In the genomic region with DNA sequence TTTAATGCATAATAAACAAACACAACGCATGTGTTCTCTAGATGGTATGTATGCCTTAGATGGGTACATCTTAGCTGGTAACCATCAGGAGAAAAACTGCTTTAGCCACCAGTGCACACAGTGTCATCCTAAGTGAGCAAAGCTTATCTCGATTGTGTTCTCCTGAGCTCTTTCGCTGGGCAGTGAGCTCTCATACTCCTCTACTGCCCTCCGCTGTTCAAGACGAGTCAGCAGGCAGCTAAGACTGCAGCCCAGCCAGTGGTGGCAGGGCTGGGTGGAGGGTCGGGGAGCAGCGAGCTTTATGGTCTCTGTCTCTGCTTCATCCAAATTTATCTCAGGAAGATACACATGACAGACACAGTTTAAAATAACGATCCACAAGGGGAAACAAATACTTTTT, we compare ENCODE assay signal across 8 mouse cellular contexts.
A peak's percentile ranks its signal among the peaks of the same experiment; 100 is the strongest.
DNase-seq lines count a peak whose midpoint lies in the region; ATAC-seq and TF ChIP-seq lines count a peak whose summit lies in the region.

No protein-coding gene starts in this region.

- DNase-seq in adrenal gland, adult 2 months = peak; percentile 23
- no peak for DNase-seq in adrenal gland, adult 8-10 months
- peak; percentile 27 for DNase-seq in kidney, adult 18-20 months
- DNase-seq in A20 (ENCODE audit: low read depth, low spot score) = peak; percentile 31
- peak; percentile 38 to 49 for DNase-seq in lung, postnatal 4 days
- no peak for DNase-seq in B cell, adult 2 months

- no peak overlapping the region for H3K9ac ChIP-seq in kidney, embryonic 14.5 days (ENCODE audit: low read depth, low read length)

- TF ChIP-seq CTCF in embryonic fibroblast, embryonic 13.5 days (IDR thresholded peaks at IDR 0.05; ENCODE audit: borderline replicate concordance, insufficient read depth, low read length) = peak; percentile 85

- no peaks in the 10 kb centered on the region for H3K9me3 ChIP-seq in kidney, embryonic 14.5 days (ENCODE audit: control insufficient read depth, low read length)

- no peak for TF ChIP-seq POLR2A in embryonic fibroblast, embryonic 13.5 days (IDR thresholded peaks at IDR 0.05; ENCODE audit: low read depth, low read length)

- no peaks in the 10 kb centered on the region for H3K27me3 ChIP-seq in kidney, embryonic 14.5 days (ENCODE audit: control insufficient read depth, insufficient read depth, low read length)

- no peak overlapping the region for H3K27ac ChIP-seq in kidney, embryonic 14.5 days (ENCODE audit: low read depth, low read length)
- H3K27ac ChIP-seq in embryonic fibroblast, embryonic 13.5 days (ENCODE audit: insufficient read depth, low read length) = no peak overlapping the region

- H3K4me2 ChIP-seq in kidney, embryonic 14.5 days (replicated peaks; ENCODE audit: low read depth, low read length) = no peak overlapping the region

- WGBS in kidney, embryonic 14.5 days = 32% methylated on average over 8 of the region's 8 CpGs

- H3K4me3 ChIP-seq in kidney, embryonic 14.5 days (ENCODE audit: low read length) = no peak overlapping the region
- no peak overlapping the region for H3K4me3 ChIP-seq in embryonic fibroblast, embryonic 13.5 days (ENCODE audit: insufficient read depth, low read length)

- H3K36me3 ChIP-seq in kidney, embryonic 14.5 days (ENCODE audit: control insufficient read depth, insufficient read depth, low read length) = no peaks in the 10 kb centered on the region

- ATAC-seq in kidney, embryonic 14.5 days (ENCODE audit: low FRiP score, low TSS enrichment) = no peak; the same call in 1 of the 2 replicates

- H3K4me1 ChIP-seq in kidney, embryonic 14.5 days (ENCODE audit: control insufficient read depth, insufficient read depth, low read length) = no peaks in the 10 kb centered on the region
- peaks cover 12% of the 10 kb centered on the region for H3K4me1 ChIP-seq in embryonic fibroblast, embryonic 13.5 days (ENCODE audit: control insufficient read depth, insufficient read depth, low read length)

Comparison
In these comparisons a context has a peak if more than half of its experiments do, and no peak if none do; other contexts are left out.
1. DNase-seq: peak in adrenal gland, adult 2 months (single experiment), kidney, adult 18-20 months (single experiment), A20 (single experiment) and lung, postnatal 4 days (2 of 2); none in adrenal gland, adult 8-10 months (single experiment) and B cell, adult 2 months (0 of 2).